Mouse (Mus musculus) G1E (cell line): ENCODE results near the gene Hnrnpm. TPM values are rescaled to one million over a fixed set of nuclear protein-coding genes. Genes with fewer than 3 reads are reported as not detected.
A peak's percentile ranks its signal among the peaks of the same experiment; 100 is the strongest.

Experiments
- ATAC-seq: 2 replicates; pipeline ENCODE4 v1.8.0; 2016; ENCODE audit warnings: mild to moderate bottlenecking; ENCODE audit not compliant: insufficient number of reproducible peaks, poor library complexity, low FRiP score, severe bottlenecking; ENCODE audit errors: extremely low read depth
- DNase-seq: peaks from one replicate; pipeline ENCODE4 v3.0.0; 2012; ENCODE audit warnings: low spot score
- H3K27me3 ChIP-seq: 2 replicates; pipeline ENCODE4 v1.6.1; 2012; ENCODE audit warnings: mild to moderate bottlenecking, low read length, inconsistent platforms; ENCODE audit not compliant: insufficient read depth
- H3K36me3 ChIP-seq: replicated peaks from 2 replicates; pipeline ENCODE3; 2012; ENCODE audit warnings: mild to moderate bottlenecking, inconsistent platforms
- H3K4me1 ChIP-seq: 2 replicates; pipeline ENCODE4 v1.6.1; 2012; ENCODE audit warnings: low read depth, low read length, inconsistent platforms, mixed read lengths; ENCODE audit not compliant: insufficient read depth
- H3K4me3 ChIP-seq: 2 replicates; pipeline ENCODE4 v1.5.1; 2012; ENCODE audit warnings: low read depth, mild to moderate bottlenecking, inconsistent platforms, low read length, moderate library complexity, mixed read lengths
- H3K9me3 ChIP-seq: replicated peaks from 2 replicates; pipeline ENCODE4 v1.6.1; 2012; ENCODE audit warnings: inconsistent platforms
- CTCF ChIP-seq: IDR thresholded peaks from 2 replicates; pipeline ENCODE4 v1.5.1; 2012; ENCODE audit warnings: low read depth, low read length, inconsistent platforms, mixed read lengths
- GATA1 ChIP-seq: IDR thresholded peaks from 2 replicates; pipeline ENCODE4 v1.6.1; 2012; ENCODE audit warnings: borderline replicate concordance, low read length, inconsistent platforms, mixed read lengths
- GATA2 ChIP-seq: IDR thresholded peaks from 2 replicates; pipeline ENCODE4 v1.6.1; 2012; ENCODE audit warnings: low read depth, low read length, inconsistent platforms, borderline replicate concordance
- POLR2AphosphoS5 ChIP-seq: IDR thresholded peaks from 2 replicates; pipeline ENCODE4 v1.6.1; 2012; ENCODE audit warnings: low read depth, low read length, inconsistent platforms; ENCODE audit not compliant: insufficient replicate concordance
- TAL1 ChIP-seq: conservative IDR thresholded peaks from 2 replicates; pipeline ENCODE4 v1.6.1; 2012; ENCODE audit warnings: low read depth, low read length, inconsistent platforms, mixed read lengths
- polyA plus RNA-seq: library from polyadenylated mRNA; stranded (reverse); fragments of >175 nt; gene quantifications from 2 replicates; pipeline ENCODE4 v1.2.3, GENCODE M21; 2012
- total RNA-seq, 2 experiments: library from RNA; stranded (forward) in 1 of 2; stranded (reverse) in 1 of 2; fragments of 200-1000 nt in 1 of 2; fragments of >200 nt in 1 of 2; fragmentation: Nextera tagmentation in 1 of 2; gene quantifications; 2 replicates each; pipeline ENCODE4 v1.2.3; 2014 to 2017

The Hnrnpm gene
- total and polyA plus RNA-seq, 3 experiments: 329 to 1,322 (median 397) TPM

DNA sequence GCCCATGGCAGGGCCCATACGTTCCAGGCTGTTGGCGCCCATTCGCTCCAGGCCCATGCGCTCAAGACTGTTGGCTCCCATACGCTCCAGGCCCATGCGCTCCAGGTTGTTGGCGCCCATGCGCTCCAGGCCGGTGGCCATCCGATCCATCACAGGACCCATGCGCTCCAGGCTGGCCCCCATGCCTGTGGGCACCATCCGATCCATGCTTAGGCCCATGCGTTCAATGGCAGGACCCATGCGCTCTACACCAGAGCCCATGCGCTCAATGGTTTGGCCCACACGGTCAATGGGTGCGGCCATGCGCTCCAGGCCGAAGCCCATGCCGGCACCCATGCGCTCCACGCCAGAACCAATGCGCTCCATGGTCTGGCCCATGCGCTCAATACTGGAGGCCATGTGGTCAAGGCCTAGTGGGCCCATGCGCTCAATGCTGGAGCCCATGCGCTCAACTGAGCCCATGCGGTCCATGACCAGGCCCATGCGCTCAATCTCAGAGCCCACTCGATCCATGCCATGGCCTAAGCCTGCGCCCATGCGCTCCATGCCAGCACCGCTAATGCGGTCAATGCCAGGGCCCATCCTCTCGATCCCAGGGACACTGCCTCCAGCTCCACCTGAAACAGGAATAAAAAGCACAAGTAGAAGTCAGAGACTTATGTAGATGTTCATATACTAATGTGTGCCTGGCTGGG, 36.7 kb downstream of the Hnrnpm start:
- Histone ChIP-seq H3K4me1 (0 out of 2 replicates have a peak, but pooled peaks cover 3% of the 10 kb centered on the region), H3K27me3 (no peaks in the 10 kb centered on the region; the same call in 1 of the 2 replicates), H3K36me3 (peaks cover 96% of the 10 kb centered on the region), H3K4me3 (no peak overlapping the region), H3K9me3 (no peaks in the 10 kb centered on the region)
- TF ChIP-seq GATA1: no peak
- TF ChIP-seq POLR2AphosphoS5: no peak
- TF ChIP-seq CTCF: no peak
- TF ChIP-seq GATA2: no peak
- TF ChIP-seq TAL1: no peak
- ATAC-seq: no peak
- DNase-seq: no peak

DNA sequence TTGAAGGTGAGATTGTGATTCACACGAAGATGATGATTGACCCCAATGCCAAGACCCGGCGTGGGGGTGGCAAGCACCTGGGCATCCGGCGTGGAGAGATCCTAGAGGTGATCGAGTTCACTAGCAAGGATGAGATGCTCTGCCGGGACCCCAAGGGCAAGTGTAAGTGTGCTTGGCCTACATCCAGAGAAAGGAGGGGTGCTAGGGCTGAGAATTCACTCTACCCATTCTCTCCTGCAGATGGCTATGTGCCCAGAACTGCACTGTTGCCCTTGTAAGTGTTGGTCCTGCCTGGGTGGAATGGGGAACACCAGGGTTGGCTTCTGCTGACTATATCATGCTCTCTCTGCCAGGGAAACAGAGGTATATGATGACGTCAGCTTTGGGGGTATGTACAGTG, 41.6 kb downstream of the Hnrnpm start:
- ATAC-seq (no peak), DNase-seq (no peak)
- H3K4me1 ChIP-seq: peaks cover 24% of the 10 kb centered on the region
- H3K36me3 ChIP-seq: peaks cover 94% of the 10 kb centered on the region
- no peak for TF ChIP-seq GATA1
- no peak for TF ChIP-seq TAL1
- TF ChIP-seq CTCF: no peak
- TF ChIP-seq GATA2: no peak
- no peak for TF ChIP-seq POLR2AphosphoS5
- no peaks in the 10 kb centered on the region; the same call in 1 of the 2 replicates for H3K27me3 ChIP-seq
- no peaks in the 10 kb centered on the region for H3K9me3 ChIP-seq
- no peak overlapping the region for H3K4me3 ChIP-seq

DNA sequence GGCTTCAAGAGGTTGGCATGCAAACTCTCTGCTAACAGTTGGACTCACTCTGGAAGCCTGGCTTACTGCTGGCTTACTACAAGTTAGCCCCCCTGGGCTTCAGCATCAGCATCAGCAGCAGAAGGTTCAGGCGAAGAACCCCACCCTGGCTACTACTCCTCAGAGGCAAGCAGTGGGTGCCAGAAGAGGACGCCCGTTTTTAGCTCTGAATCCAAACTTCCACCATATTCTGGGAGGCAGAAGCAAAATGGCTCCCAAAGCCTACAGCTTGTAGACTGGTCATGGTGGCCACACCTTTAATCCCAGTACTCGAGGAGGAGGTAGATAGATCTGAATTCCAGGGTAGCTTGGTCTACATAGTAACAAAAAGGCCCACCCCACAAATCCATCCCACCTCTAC, 42.6 kb downstream of the Hnrnpm start:
- Histone ChIP-seq H3K4me3 (no peak overlapping the region), H3K9me3 (no peaks in the 10 kb centered on the region), H3K27me3 (no peaks in the 10 kb centered on the region), H3K36me3 (peaks cover 84% of the 10 kb centered on the region), H3K4me1 (peaks cover 29% of the 10 kb centered on the region)
- DNase-seq (no peak), ATAC-seq (no peak)
- TF ChIP-seq GATA1 (no peak), TAL1 (no peak), POLR2AphosphoS5 (no peak), GATA2 (no peak), CTCF (no peak)

DNA sequence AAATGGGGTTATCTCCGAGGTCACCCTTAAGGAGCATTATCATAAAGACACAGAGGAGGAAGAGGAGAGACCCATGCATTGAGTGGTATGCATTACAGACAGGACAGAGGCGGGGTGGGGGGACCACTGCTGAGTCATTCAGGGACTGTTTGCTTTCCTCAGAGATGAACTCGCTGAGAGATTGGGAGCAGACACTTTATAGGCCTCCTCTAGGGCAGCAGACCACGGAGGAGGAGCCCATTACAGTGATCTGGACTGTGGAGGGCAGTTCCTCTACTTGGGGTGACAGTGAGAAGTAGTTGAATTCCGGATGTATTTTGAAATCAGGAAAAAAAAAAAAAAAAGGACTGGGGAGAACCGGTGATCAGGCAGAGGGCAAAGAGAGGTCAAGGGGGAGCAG, 46.9 kb downstream of the Hnrnpm start:
- Histone ChIP-seq H3K4me1 (peaks cover 38% of the 10 kb centered on the region), H3K4me3 (no peak overlapping the region), H3K36me3 (peaks cover 76% of the 10 kb centered on the region), H3K9me3 (no peaks in the 10 kb centered on the region), H3K27me3 (no peaks in the 10 kb centered on the region)
- no peak for TF ChIP-seq TAL1
- no peak for TF ChIP-seq GATA1
- no peak for TF ChIP-seq POLR2AphosphoS5
- TF ChIP-seq CTCF: no peak
- peak; percentile 47 for ATAC-seq
- no peak for DNase-seq

DNA sequence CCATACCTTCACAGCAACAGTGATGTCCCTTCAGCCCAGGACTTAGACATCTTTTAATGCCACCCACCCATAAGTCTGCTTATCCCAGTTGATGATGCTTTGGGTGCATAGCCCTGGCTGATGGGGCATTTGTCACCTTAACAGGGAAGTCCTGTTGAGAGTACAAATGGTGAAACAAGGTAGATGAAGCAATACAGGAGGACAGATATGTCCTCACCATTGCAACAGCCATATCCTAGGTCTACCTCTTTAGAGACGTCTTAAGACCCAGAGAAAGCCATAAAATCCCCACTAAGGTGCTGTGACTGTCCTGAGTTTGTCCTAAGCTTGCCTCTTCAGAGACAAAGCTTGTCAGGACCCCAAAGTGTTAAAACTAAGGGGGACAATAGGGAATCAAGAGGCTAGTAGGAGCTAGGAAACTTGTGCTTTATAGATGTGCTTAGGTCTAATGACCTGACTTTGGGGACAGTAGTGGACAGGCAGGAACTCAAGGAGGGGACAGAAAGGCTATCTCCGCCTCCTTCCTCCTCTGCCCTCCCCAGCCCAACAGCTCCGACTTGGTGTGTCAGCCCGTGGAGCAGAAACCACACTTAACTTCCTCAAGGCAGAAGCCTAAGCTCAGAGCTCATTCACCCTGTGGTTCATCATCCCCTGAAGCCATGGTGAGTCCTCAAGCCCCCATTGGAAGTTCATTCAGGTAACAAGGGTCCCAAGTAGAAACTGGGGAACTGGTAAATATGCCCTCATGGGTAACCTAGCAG, 49.0 kb downstream of the Hnrnpm start, which contains the start of gene Pram1:
Gene Pram1 (plus strand): TSS at position 541 of the 761 bp plus-strand sequence.
- Histone ChIP-seq H3K9me3 (no peaks in the 10 kb centered on the region), H3K4me1 (peaks cover 38% of the 10 kb centered on the region), H3K27me3 (no peaks in the 10 kb centered on the region), H3K36me3 (peaks cover 72% of the 10 kb centered on the region), H3K4me3 (no peak within 1 kb of the TSS)
- DNase-seq (no peak), ATAC-seq (no peak)
- no peak for TF ChIP-seq GATA1
- TF ChIP-seq TAL1: no peak
- TF ChIP-seq CTCF: no peak
- no peak for TF ChIP-seq POLR2AphosphoS5
- TF ChIP-seq GATA2: no peak

DNA sequence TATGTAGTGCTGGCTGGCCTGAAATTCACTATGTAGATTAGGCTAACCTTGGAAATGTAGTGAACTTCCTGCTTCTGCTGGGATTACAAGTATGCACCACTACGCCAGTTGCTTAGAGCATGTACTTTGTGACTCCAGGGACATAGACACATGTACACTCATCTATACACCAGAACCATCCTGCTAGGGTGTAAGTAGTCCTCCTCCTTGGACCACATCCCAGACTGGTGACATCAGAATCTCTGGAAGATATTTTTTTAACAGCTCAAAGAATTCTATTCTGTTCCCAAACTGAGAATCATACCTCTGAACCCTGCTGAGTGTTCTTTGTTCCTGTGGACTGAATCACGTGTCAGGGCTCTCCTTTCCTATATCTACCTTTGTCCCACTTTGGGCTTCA, 49.6 kb downstream of the Hnrnpm start:
- Histone ChIP-seq H3K4me3 (no peak overlapping the region), H3K9me3 (no peaks in the 10 kb centered on the region), H3K27me3 (no peaks in the 10 kb centered on the region), H3K4me1 (peaks cover 36% of the 10 kb centered on the region), H3K36me3 (peaks cover 72% of the 10 kb centered on the region)
- TF ChIP-seq TAL1 (no peak), GATA2 (no peak), CTCF (no peak), GATA1 (no peak), POLR2AphosphoS5 (no peak)
- DNase-seq (no peak), ATAC-seq (no peak)
